Mouse (Mus musculus) monocyte, adult 5-6 weeks (primary cell): Measurements from ENCODE around the gene Ankrd11. TPM values are rescaled to one million over a fixed set of nuclear protein-coding genes. Genes with fewer than 3 reads are reported as not detected.
A peak's percentile ranks its signal among the peaks of the same experiment; 100 is the strongest.

Source experiments
- ATAC-seq: fragments of 153-309, 156-312 bp; replicated peaks from 2 replicates; pipeline ENCODE4 v1.8.0; 2017; ENCODE audit warnings: mild to moderate bottlenecking; ENCODE audit not compliant: low TSS enrichment, insufficient number of reproducible peaks, severe bottlenecking, poor library complexity, low FRiP score
- total RNA-seq: library from RNA; stranded (forward); fragments of 200-1000, 200-491, 200-594 nt; gene quantifications from 3 replicates; pipeline ENCODE4 v1.2.3, GENCODE M21; 2017

Gene Ankrd11
- total RNA-seq, 1 experiment from 2014 or later = 161 TPM

DNA sequence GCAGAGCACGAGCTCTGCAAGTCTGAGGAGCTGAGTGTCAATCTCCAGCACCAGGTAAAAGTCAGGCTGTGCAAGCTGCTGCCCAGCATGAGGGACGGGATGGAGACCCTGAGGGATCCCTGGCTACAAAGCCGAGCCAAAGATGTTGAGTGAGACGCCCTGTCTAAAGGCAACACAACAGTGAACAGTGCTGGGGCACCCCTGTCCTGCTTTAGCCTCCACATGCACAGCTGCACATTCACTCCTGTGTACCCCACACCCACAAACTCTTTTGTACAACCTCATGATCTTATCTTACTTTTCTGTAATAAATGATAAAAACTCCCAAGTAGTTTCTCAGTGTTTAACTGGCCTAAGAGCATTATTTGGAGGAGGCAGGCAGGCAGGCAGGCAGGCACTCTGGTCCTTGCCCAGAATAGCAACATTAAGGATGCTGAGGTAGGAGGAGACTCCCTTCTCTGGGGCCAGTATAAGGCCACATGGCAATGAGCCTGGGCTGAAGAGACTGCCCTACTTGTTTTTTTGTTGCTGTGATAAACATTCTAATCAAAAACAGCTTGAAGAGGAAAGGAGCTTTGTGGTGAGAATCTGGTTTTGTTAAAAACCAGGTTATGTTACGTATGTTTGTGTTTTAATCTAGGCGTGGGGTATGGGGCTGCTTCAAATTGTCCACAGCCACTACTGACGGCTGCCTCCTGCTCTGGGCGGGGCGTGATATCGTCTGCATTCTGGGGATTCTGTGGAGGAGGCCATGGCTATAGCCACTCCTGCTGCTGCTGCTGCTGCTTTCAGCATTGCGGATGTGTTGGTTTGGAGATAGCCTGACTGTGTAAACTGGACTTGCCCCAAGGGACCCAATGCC, 124.3 kb downstream of the Ankrd11 start:
- no peak for ATAC-seq

- no peak for ATAC-seq
Observed at GRCm38 (mm10) chr8:122916766-122917165, 125.3 kb downstream of the Ankrd11 start.

DNA sequence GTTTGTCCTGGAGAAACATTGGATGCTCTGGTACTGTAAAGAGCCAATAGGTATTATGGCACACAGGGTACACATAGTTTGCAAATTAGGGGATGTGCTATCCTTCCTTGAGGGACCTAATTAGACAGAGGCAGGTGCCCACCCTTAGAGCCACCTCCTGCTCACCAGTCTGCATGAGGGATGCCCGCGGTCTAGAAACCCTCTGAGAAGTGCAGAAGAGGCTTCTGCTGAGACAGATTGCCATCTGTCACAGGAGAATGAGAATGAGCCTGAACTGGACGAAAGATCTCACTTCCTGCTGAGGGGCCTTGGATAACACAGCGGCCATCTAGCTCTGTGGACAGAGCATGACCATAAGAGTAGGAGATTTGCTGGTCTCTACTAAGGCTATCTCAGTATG, 129.2 kb downstream of the Ankrd11 start:
- ATAC-seq = no peak

GRCm38 (mm10) chr8:122912150-122912549, 129.9 kb downstream of the Ankrd11 start:
- ATAC-seq = no peak

- peak; percentile 69 for ATAC-seq
Observed at GRCm38 (mm10) chr8:122906463-122907021, 135.5 kb downstream of the Ankrd11 start.

DNA sequence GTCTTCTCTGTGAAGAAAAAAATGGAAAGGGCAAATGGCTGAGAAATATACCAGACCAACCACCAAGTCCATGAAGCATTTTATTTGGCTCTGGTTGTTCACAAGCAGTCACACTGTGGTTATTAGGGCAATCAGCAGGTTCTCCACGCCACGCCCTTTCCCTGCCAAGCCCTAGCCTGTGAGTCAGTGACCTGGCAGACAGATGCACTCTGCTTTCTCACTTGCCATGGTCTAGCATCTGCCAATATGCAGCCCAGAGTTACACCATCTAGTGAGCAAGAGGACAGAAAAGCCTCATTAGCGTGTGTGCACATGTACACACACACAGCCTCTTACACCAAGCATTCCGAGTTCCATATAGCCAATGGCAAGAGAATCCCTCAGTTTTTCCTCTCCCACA, 136.7 kb downstream of the Ankrd11 start:
- ATAC-seq = no peak

GRCm38 (mm10) chr8:122904496-122904895, 137.6 kb downstream of the Ankrd11 start:
- ATAC-seq = no peak

- no peak for ATAC-seq
Observed at GRCm38 (mm10) chr8:122903002-122903401, 139.1 kb downstream of the Ankrd11 start.

DNA sequence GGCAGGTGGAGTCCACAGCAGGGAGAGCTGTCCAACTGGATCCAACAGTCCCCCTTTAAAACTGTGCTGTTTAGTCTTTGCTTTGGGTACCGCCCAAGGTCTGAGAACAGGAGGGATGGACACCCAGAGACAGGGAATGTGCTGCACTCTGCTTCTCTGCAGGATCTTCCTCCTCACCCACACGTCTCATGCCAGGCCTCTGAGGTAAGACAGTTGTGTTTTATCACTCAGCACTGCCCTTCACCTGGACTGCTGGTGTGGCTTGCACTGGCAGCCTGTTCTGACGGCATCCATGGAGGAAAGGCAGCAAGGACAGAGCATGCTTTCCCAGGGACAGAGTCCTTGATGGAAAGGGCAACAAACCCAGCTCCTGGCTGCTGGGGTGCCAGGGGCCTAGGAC, 139.5 kb downstream of the Ankrd11 start:
- no peak for ATAC-seq

DNA sequence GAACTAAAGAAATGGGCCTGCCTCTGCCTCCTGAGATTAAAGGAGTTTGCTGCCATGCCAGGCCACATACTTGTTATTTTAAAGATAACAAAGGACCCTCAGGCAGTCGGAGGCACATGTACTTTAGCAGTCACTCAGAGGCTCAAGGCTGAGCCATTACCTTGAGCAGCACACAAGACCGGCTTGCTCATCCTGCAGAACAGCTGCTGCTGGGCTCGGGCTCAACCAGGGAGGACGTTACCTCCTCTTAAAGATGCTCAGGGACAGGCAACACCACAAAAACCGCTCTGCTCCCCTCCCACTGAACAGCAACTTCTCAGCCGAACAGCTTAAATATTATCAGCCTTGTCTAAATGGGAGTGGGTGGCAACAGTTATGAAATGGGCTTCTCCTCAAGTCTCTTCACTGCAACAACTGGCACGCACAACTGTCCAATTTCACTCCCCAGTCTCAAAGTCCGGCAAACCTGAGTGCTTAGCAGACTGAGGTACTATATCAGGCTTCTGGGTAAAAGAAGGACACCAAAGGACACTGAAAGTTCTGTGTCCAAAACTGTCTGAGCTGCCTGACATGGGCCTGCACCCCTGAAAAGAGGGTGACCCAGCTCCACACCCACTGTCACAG, 140.1 kb downstream of the Ankrd11 start:
- ATAC-seq = no peak

DNA sequence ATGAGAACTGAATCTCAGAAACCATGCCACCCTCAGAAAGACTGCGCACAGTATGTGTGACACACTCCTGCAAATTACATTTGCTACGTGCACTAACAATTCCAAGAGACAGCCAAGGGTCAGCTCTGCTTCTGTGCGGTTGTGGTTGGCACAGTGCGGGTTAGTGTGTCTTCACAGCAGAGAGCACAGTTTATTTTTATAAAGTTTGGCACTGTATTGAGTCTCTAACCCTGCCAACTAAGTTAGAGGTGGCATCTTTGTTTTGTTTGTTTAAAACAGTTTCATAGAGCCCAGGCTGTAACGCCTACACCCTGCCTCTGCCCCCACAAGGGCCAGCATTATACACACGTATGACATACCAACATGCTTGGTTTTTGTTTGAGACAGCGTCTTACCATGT, 140.6 kb downstream of the Ankrd11 start:
- ATAC-seq = no peak

DNA sequence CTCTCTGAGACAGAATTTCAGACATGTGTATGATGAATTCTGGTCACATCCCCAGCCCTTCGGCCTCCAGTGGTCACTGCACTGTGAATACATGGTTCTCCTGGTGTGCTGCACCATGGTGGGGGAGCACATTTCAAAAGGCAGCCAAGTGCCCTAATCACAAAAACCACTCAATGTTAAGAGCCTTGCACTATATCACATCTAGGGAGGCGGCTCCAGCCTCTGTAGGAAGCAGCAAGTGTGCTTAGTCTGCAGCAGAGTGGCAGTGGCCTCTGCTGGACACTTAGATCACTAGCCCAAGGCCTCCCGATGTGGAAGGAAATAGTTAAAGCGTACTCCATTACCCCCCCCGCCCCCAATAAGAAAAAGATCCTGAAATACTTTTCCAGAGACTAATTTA, 143.0 kb downstream of the Ankrd11 start:
- no peak for ATAC-seq

DNA sequence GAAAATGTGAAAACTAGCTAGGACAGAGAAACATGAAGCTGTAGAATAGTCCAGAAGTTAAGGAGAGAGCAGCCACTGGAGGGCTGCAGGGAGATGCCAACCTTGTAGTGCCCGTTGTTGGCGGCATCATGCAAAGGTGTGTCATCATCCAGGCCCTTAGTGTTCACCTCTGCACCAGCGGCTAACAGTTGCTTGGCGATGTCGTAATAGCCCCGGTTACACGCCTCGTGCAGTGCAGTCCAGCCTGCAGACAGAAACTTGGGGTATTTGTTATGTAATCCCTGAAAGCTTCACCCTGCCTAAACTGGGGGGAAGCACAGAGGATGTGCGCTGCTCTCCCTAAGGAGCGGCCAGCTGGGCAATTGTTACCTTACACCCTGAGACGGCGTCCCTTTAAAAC, 143.6 kb downstream of the Ankrd11 start:
- peak; percentile 20; the same call in 1 of the 2 replicates for ATAC-seq

DNA sequence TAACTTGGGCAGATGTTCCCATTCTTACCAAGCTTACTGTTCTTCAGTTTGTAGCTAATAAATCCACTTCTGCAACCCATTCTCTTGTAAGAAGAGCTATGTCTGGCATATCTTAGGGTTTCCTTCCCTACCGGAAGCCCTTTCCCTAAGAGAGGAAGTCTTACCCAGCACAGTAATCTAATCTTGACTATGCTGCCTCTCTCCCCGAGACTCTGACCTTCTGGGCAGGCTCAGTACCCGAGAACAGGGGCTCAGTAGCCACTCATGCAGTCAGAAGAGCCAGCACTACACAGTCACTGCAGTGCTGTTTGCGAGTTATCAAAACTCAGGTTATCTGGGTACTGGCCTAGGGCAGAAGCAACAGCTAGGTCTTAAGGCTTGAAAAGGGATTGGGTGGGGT, 144.1 kb downstream of the Ankrd11 start:
- no peak for ATAC-seq

DNA sequence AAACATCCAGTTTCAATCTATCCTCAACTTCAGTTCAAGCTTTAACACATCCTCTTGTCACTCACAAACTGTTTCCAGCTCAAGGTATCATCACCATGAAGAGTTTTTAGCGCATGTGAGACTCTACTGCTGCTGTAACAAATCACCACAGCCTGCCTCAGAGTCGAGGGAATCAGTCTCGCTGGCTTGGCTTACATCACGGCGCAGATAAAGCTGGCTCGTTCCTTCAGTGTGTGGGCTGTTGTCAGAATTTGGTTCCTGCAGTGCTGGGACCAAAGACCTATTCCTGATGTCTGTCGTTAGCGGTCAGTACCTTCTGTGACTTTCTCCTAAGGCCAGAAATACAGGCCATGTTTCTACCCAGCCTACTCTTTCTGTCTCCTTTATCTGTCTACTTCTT, 144.9 kb downstream of the Ankrd11 start:
- no peak for ATAC-seq

GRCm38 (mm10) chr8:122896317-122896716, 145.8 kb downstream of the Ankrd11 start:
- no peak for ATAC-seq

DNA sequence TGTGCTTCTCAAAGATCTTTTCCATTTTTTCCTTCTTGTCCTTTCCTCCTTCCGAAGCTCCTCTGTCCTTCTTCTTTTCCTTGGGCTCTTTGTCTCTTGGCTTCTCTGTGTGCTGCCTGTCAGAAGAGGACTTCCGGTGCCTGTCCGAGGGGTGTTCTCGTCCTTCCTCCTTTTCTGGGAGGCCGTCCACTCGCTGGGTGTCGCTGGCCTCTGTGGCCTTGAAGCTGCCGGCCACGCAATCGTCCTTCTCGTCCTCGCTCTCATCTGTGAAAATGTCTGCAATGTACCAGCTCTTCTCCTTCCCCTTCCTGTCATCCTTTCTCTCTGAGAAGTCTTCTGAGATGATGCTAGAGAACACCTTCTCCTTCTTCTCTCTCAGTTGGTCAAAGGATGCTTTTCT, 148.6 kb downstream of the Ankrd11 start:
- no peak for ATAC-seq

- ATAC-seq = no peak
Observed at GRCm38 (mm10) chr8:122891440-122891839, 150.6 kb downstream of the Ankrd11 start.

GRCm38 (mm10) chr8:122883671-122884070, 158.4 kb downstream of the Ankrd11 start:
- no peak for ATAC-seq

- ATAC-seq = no peak
Observed at GRCm38 (mm10) chr8:122880302-122880701, 161.8 kb downstream of the Ankrd11 start.
